Mouse (Mus musculus) cerebellum, adult 8-10 months (tissue): ENCODE results near the gene Mocs1.
"Not testable (repeated sequence)": the region's sequence is repeated elsewhere in the genome, so short reads cannot be mapped to it uniquely, and the experiment has no call there.

Source experiments
- DNase-seq: peaks from one replicate; pipeline ENCODE4 v3.0.0; 2022

Gene Mocs1

DNA sequence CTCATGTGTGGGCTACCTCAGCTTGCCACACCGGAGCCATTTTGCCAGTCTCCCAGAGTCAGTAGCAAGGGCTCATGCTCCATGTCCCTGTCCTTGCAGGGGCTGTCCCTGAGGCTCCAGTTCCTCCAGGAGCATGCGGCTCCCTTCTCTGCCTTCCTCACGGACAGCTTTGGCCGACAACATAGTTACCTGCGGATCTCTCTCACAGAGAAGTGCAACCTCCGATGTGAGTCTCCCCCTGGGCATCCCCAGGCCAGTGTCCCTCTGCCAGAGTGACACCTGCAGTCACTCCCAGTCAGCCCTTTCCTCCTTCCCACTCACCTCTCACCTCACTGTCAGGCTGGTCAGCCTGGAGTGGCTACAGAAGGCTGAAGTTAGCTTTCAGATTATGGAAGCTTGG is 4.9 kb downstream of the Mocs1 start:
- no peak for DNase-seq

DNA sequence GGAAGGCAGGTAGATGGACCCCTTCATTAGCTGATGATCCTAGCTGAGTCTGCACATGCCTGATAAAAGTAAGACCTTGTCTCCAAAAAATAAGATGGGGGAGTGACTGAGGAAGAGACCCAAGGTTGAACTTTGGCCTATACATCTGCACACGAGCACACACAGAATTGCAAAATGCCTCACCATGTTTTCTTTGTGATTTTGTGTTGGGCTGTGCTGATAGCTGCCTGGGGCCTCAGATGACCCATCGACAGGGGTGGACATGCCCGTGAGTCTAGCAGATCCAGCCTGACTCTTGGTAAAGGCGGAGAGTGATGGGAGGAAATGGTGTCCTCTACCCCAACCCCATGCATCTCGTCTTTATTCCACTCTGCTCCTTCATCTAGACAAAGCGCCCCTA is 6.1 kb downstream of the Mocs1 start:
- DNase-seq: no peak

- DNase-seq: no peak
Observed at GRCm38 (mm10) chr17:49435081-49435480, 6.9 kb downstream of the Mocs1 start.

GRCm38 (mm10) chr17:49436631-49437030 is 8.5 kb downstream of the Mocs1 start:
- no peak for DNase-seq

GRCm38 (mm10) chr17:49437306-49437705 is 9.1 kb downstream of the Mocs1 start:
- not testable (repeated sequence) for DNase-seq

DNA sequence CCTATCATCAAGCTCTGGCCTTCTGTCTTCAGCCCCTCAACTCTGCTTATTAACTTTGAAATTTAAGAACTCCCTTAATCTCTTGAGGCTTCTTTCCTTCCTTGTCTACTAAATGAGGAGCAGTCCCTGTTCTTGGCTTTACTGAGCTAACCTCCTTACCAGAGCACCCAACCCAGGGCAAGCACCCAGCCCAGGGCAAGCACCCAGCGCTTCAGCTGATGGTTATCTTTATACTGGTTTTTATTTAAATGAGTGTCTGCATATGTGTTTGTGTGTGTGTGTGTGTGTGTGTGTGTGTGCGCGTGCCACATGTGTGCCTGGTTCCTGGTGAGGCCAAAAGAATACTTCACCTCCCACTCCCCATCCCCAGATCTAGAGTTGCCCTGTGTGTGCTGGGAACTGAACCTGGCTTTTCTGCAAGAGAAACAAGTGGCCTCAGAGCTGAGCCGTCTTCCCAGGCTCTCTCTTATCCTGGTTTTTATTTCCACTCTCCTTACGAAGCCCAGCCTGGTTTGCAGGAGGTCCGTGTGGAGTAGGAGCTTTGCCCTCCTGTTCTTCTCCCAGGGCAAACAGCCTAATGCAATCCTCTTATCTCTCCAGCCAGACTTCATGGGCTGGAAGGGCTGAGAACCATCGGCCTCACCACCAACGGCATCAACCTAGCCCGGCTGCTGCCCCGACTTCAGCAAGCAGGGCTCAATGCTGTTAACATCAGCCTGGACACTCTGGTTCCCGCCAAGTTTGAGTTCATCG is 10.8 kb downstream of the Mocs1 start:
- no peak for DNase-seq

GRCm38 (mm10) chr17:49439706-49440105 is 11.5 kb downstream of the Mocs1 start:
- DNase-seq: no peak

DNA sequence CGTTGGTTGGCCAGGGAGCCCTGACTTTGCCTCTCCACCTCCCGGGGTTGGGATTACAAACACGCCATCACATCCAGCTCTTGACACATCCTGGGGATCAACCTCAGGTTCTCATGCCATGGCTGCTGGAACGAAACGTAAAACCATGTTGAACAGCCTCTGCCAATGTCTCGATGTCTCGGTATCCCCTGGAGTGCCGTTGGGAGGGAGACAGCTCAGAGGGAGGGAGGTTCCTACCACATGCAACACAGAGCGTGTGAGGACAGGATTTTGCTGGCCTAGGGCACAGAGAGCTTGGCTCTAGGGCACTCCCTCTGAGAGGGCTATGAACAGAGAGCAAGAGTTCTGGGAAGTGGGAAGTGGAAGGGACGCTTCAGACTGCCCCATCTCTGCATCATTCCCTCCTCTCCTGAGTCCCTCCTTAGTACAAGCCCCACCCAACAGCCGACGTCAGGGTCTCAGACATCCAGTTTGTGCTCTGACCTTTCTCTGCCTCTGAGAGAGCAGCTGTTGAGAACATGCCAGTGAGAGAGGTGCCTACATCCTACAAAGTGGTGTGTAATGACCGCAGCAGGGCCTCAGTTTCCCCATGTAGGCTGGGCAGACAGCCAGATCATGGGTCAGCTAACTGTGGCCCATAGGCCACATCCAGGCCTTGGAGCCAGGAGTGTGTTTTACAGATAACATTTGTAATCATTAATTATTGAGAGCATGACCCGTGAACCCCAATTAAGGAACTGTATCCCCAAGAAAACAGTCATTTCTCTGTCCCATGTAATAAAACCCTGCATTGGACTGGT is 12.4 kb downstream of the Mocs1 start:
- DNase-seq: no peak

DNA sequence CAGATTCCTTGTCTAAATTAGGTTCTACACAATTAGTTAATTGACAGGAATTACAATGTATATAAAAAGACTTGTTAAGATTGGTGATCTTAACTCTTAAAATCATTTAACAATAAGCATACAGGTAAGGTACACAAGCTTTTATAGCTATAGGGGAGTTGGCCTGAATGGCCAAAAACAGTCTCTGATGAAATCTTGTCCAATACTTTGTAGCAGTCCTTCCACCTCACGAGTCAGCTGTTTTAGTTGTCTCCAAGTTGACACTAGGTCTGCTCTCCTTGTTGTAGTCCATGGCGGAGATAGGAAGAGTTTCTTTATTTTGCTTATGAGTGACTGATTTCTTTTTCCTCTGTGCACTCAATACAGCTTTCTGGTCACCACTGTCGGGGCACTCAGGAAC is 14.7 kb downstream of the Mocs1 start:
- not testable (repeated sequence) for DNase-seq

GRCm38 (mm10) chr17:49448570-49449229 is 20.5 kb downstream of the Mocs1 start:
- no peak for DNase-seq

GRCm38 (mm10) chr17:49449230-49449608 is 21.1 kb downstream of the Mocs1 start:
- no peak for DNase-seq

DNA sequence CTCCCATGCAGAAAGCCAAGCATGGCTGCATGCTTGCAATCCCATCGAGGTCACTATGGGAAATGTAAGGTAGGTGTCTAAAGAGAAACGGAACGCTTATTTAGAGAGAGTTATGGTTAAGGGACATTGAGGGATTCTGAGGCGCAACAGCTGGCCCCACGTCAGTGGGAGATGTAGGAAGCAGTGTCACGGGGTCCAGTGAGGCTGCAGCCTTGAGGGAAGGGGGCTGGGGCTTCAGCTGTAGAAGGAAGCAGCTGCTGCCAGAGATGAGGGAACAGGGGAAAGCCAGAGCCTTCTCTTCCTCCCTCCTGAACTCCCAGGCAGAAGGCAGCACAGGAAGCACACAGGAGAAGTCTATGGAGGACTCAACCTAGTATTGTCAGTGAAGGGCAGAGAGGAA is 22.8 kb downstream of the Mocs1 start:
- DNase-seq: no peak

- no peak for DNase-seq
Observed at GRCm38 (mm10) chr17:49456334-49456733, 28.2 kb downstream of the Mocs1 start.

DNA sequence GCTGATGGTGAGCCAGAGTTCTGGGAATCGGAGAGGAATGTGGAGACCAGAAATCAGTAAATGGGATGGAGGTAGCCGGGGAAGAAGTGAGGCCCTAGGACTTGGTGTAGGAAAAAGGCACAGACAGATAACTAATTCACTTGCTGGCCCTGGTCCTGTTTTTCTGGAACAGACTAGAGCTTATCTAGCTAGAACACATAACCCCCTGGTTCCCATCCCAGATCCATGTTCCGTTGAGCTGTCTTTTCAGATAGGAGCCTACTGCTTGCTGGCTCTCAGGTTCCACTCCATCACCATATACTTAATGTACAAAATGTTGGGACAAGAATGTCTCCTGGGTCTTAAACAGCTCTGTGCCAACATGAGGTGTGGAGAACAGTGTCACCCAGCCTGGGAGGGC is 29.7 kb downstream of the Mocs1 start:
- DNase-seq: no peak

- no peak for DNase-seq
Observed at GRCm38 (mm10) chr17:49458386-49458785, 30.2 kb downstream of the Mocs1 start.

DNA sequence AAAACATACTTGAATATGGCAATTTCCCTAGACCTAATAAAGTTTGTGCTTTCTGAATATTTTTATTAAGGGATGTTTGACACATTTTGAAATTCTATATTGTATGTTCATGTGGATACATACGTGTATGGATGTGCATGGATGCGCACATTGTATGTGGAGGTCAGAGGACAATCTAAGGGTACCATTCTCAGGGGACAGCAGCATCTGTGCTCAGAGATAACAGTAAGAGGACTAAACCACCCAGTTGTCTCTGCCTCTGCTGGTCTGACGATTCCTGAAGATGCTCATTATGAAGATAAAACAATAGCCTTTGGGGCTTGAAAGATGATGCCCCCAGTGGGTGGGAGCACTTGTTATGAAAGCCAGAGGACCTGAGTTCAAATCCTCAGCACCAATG is 36.7 kb downstream of the Mocs1 start:
- DNase-seq: no peak

GRCm38 (mm10) chr17:49468223-49468622 is 40.1 kb downstream of the Mocs1 start:
- DNase-seq: peak; percentile 87

DNA sequence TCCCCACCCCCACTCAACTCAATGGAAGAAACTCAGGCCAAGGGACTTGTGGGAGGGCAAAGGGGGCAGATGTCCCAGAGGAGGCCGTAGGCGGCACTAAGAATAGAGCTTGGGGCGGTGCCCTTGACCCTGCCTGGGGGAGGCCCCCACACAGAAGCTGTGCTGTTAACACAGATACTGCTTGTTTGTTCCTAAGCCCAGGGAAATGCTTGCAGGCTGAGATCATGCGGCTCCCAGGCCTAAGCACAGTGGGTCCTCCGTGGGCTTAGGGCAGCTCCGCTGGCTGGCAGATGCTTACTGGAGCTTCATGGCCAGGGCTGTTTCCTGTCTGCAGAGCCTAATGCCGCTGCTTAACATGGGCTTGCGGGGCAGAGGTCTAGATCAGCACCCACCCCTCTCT is 44.5 kb downstream of the Mocs1 start:
- DNase-seq: no peak

GRCm38 (mm10) chr17:49474051-49474450 is 45.9 kb downstream of the Mocs1 start:
- DNase-seq: no peak

- DNase-seq: no peak
Observed at GRCm38 (mm10) chr17:49475174-49475573, 47.0 kb downstream of the Mocs1 start.

DNA sequence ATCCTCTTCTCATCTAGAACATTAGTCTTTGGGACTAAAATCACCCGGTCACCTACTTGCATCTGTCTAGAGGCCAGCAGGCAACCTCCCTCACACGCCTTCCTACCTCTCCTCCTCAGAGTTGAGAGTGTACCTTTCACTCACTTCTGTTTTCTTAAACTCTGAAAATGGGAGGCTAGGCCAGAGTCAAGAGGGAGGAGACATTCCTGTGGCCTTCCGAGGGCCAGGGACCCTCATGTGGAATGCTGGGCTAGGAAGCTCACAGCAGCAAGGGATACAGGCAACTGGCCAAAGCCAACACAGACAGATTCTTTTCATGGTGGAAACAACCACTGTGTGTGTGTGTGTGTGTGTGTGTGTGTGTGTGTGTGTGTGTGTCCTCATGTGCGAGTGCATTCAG is 49.2 kb downstream of the Mocs1 start:
- DNase-seq: no peak

DNA sequence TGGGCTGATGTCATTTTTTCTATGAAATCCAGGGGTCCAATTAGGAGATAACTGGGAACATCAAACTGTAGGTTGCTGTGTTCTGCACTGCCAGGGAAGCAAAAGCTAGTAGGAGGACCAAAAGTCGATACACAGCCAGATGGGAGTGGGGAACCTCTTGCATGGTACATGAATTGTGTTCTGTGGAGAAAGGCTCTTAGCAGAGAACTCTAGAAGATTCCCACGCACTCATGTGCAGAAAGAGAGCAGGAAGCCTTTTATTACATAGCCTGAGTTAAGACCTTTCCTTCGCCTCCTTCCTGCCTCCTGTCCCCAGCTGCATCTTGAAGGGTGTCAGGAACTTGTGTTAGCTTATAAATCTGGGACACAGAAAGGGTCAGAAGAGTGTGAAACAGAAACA is 53.7 kb downstream of the Mocs1 start:
- DNase-seq: no peak

GRCm38 (mm10) chr17:49484435-49484834 is 56.3 kb downstream of the Mocs1 start:
- DNase-seq: no peak

- no peak for DNase-seq
Observed at GRCm38 (mm10) chr17:49489098-49489497, 60.9 kb downstream of the Mocs1 start.
